Mouse (Mus musculus) left cerebral cortex, postnatal 25 days (tissue): Measurements from ENCODE around the gene Tdrd1. TPM values are rescaled to one million over a fixed set of nuclear protein-coding genes. Genes with fewer than 3 reads are reported as not detected.

Experiments
- DNase-seq, 2 experiments: peaks; one replicate each; pipeline ENCODE4 v3.0.0; 2022; ENCODE audit warnings: low spot score in 2 of 2, mixed read lengths in 1 of 2
- intact Hi-C: fragments of 180-260 bp; cut with DNase I; formaldehyde crosslinking; loops from one replicate; pipeline ENCODE4 v1.15.1; 2025
- total RNA-seq, 2 experiments: library from RNA; stranded (reverse); gene quantifications; 2 replicates each; pipeline ENCODE4 v1.2.3; 2021

Tdrd1 gene
- total RNA-seq, 2 experiments from 2014 or later, result 0.25 to 0.39 TPM

- no peak for DNase-seq
- intact Hi-C loops, result no loop called here
These were observed 71.6 kb downstream of the Tdrd1 start for GRCm38 (mm10) chr19:56897654-56898053.

- intact Hi-C loops, result no loop called here
- no peak for DNase-seq
These were observed 78.1 kb downstream of the Tdrd1 start for GRCm38 (mm10) chr19:56904095-56904494.

GRCm38 (mm10) chr19:56905395-56905794 is 79.4 kb downstream of the Tdrd1 start:
- no peak for DNase-seq
- intact Hi-C loops, result loop anchor here (5.0 kb wide), 3 partner anchors 83 to 483 kb away; partner anchors contain the start of gene Ccdc186

GRCm38 (mm10) chr19:56907850-56908249 is 81.8 kb downstream of the Tdrd1 start:
- intact Hi-C loops, result loop anchor here (5.0 kb wide), 3 partner anchors 86 to 486 kb away; partner anchors contain the start of gene Ccdc186
- DNase-seq, result no peak

GRCm38 (mm10) chr19:56908472-56909270 is 82.7 kb downstream of the Tdrd1 start:
- DNase-seq, result peak; percentile 28 to 55
- intact Hi-C loops, result loop anchor here (5.0 kb wide), 3 partner anchors 86 to 486 kb away; partner anchors contain the start of gene Ccdc186

- DNase-seq, result no peak
- intact Hi-C loops, result no loop called here
These were observed 84.6 kb downstream of the Tdrd1 start for GRCm38 (mm10) chr19:56910561-56910960.

- DNase-seq, result no peak
- intact Hi-C loops, result no loop called here
These were observed 87.8 kb downstream of the Tdrd1 start for GRCm38 (mm10) chr19:56913761-56914160.

- DNase-seq, result no peak
- intact Hi-C loops, result no loop called here
These were observed 88.6 kb downstream of the Tdrd1 start for GRCm38 (mm10) chr19:56914658-56915057.

- intact Hi-C loops, result no loop called here
- DNase-seq, result no peak
These were observed 89.1 kb downstream of the Tdrd1 start for GRCm38 (mm10) chr19:56915084-56915483.

Other genes starting within 250 kb of the Tdrd1 start
- gene Adrb1, start 104.0 kb upstream of the Tdrd1 start, total RNA-seq, result 10 to 100 TPM; 45.1 to 48.1 TPM
- gene Ccdc186, start 4.0 kb upstream of the Tdrd1 start, total RNA-seq, result 10 to 100 TPM; 52.1 to 56.0 TPM
- not detected for gene Vwa2, start 48.0 kb downstream of the Tdrd1 start, total RNA-seq
- 10 to 100 TPM in 1 of 2 experiments, 1 to 10 TPM in 1; 9.8 to 10.8 TPM for gene Afap1l2, start 182.0 kb downstream of the Tdrd1 start, total RNA-seq